ENCODE assay signal across 8 mouse cellular contexts in the genomic region with DNA sequence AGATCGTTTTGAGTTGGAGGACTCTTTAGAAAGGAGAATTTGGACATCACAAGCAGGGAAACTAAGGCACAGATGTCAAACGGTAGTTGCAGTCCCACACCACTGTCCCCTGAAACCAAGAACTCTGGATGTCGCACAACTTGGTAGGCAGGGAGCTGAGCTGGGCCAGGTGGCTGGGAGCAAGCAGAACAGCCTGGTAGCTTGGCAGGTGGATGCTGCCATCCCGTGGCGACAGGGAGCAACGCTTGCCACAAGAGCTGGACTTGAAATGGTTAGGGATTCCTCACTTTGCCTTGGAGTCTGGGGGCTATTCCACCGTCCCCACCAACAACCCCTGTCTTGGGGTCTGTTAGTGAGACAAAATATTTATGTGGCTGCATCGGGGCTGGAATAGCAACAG. TPM values are rescaled to one million over a fixed set of nuclear protein-coding genes. Genes with fewer than 3 reads are reported as not detected.
DNase-seq lines count a peak whose midpoint lies in the region; ATAC-seq and TF ChIP-seq lines count a peak whose summit lies in the region.

No protein-coding gene starts in this region.

- ATAC-seq in Patski: peak; percentile 49
- ATAC-seq in hindbrain, embryonic 14.5 days (ENCODE audit: low FRiP score): peak; percentile 76; the same call in 1 of the 2 replicates
- ATAC-seq in megakaryocyte, adult 5-6 weeks (ENCODE audit: poor library complexity, severe bottlenecking): peak; percentile 54

- H3K4me3 ChIP-seq in hindbrain, embryonic 14.5 days (replicated peaks; ENCODE audit: low read length): no peak overlapping the region

- TF ChIP-seq CTCF in Patski (IDR thresholded peaks at IDR 0.05): no peak

- WGBS in hindbrain, embryonic 14.5 days: 0% methylated on average over 8 of the region's 8 CpGs

- CTCF ChIA-PET in Patski (lab: Charles Lee): interaction anchor here (0.8 to 3.2 kb wide), 15 partner anchors 13 to 436 kb away, joined by 3 to 26 read pairs (median 4); no protein-coding TSS in a partner anchor

- peaks cover 19% of the 10 kb centered on the region; the same call in 1 of the 2 replicates for H3K4me1 ChIP-seq in hindbrain, embryonic 14.5 days (replicated peaks; ENCODE audit: control insufficient read depth, insufficient read depth, low read length)

- in situ Hi-C loops in Patski (cut with MboI; ENCODE audit: low pct_unique_long_range_greater_than_20kb): loop anchor here (5.0 kb wide), 5 partner anchors 106 to 431 kb away; no protein-coding TSS in a partner anchor

- DNase-seq in Patski (ENCODE audit: low read depth, low spot score): no peak
- peak; percentile 78 for DNase-seq in cerebellum, adult 9-11 months
- peak; percentile 49 to 87 for DNase-seq in frontal cortex, adult 2 months (ENCODE audit: extremely low spot score in 1 of 2, low spot score in 1 of 2)
- peak; percentile 90 for DNase-seq in hindbrain, embryonic 14.5 days (ENCODE audit: low spot score)
- peak; percentile 69 to 80 for DNase-seq in layer of hippocampus, postnatal 25 days (ENCODE audit: extremely low spot score in 1 of 2, low spot score in 1 of 2)
- peak; percentile 82 for DNase-seq in right cerebral cortex, postnatal 25 days
- peak; percentile 69 for DNase-seq in yolk sac, embryonic 10.5 days (ENCODE audit: low spot score)

- no peaks in the 10 kb centered on the region for H3K27me3 ChIP-seq in Patski
- peaks cover 50% of the 10 kb centered on the region for H3K27me3 ChIP-seq in hindbrain, embryonic 14.5 days (ENCODE audit: control insufficient read depth, insufficient read depth, low read length)

- H3K9me3 ChIP-seq in hindbrain, embryonic 14.5 days (ENCODE audit: control insufficient read depth, low read length): no peaks in the 10 kb centered on the region

- H3K27ac ChIP-seq in hindbrain, embryonic 14.5 days: no peak overlapping the region

- H3K36me3 ChIP-seq in hindbrain, embryonic 14.5 days (replicated peaks; ENCODE audit: control insufficient read depth, insufficient read depth): no peaks in the 10 kb centered on the region

- H3K9ac ChIP-seq in hindbrain, embryonic 14.5 days: no peak overlapping the region

- H3K4me2 ChIP-seq in hindbrain, embryonic 14.5 days (replicated peaks): peak overlapping the region; percentile 100

- POLR2A ChIA-PET in Patski (lab: Charles Lee): interaction anchor here (1.3 kb wide), 1 partner anchor 103 kb away, joined by 4 read pairs; no protein-coding TSS in a partner anchor

RNA-seq across cellular contexts. Expression of a gene that starts 0.8 kb away (rescaled TPM):
- 133 TPM for polyA plus RNA-seq in Patski (2021)
- polyA plus RNA-seq in frontal cortex, adult 2 months (2012; rRNA removed): 25.2 and 38.7 TPM in 2 replicates
- polyA plus RNA-seq in hindbrain, embryonic 14.5 days (2014; fragmentation: Nextera tagmentation; extraction: Ambion mirVana): 28.1 and 30.8 TPM in 2 replicates
- total RNA-seq in layer of hippocampus, postnatal 25 days (2021): 10 to 100 TPM; 45.3 to 46.9 TPM
- not detected in 2 replicates for total RNA-seq in megakaryocyte, adult 5-6 weeks (2015)
- not detected in 2 replicates for total RNA-seq in megakaryocyte, adult 5-6 weeks (2017)
